Mouse (Mus musculus): ENCODE data around the gene Gal3st1. TPM values are rescaled to one million over a fixed set of nuclear protein-coding genes. Genes with fewer than 3 reads are reported as not detected.

Gene Gal3st1
- polyA plus RNA-seq, 1 experiment from 2014 or later = 3.3 TPM

DNA sequence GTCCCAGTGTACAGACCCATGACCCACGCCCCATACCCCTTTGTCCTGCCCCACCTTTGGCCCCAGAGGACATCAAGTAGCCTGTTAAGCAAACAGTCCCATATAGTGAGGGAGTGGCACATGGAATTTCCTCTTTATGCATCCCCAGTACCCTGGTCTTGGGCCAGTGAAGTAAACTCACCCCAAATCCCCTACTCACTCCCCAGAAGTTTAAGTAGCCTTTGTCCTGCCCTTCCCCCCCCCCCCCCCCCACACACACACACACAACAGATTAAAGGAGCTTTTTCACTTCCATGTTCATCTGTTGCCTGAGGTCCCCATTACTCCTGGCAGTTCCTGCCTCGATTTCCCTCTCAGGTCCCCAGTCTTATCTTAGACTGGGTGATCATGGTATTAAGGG, 39.9 kb downstream of the Gal3st1 start:
- ATAC-seq (ENCODE audit: low FRiP score) = no peak
- no peaks in the 10 kb centered on the region for H3K4me1 ChIP-seq
- H3K9ac ChIP-seq = no peak overlapping the region
- H3K9me3 ChIP-seq (replicated peaks) = no peaks in the 10 kb centered on the region
- no peak overlapping the region for H3K4me2 ChIP-seq (replicated peaks)
- no peak overlapping the region for H3K4me3 ChIP-seq
- H3K27me3 ChIP-seq = no peaks in the 10 kb centered on the region
- H3K36me3 ChIP-seq = no peaks in the 10 kb centered on the region
- no peak overlapping the region for H3K27ac ChIP-seq
- WGBS = 78% methylated on average over 2 of the region's 2 CpGs

DNA sequence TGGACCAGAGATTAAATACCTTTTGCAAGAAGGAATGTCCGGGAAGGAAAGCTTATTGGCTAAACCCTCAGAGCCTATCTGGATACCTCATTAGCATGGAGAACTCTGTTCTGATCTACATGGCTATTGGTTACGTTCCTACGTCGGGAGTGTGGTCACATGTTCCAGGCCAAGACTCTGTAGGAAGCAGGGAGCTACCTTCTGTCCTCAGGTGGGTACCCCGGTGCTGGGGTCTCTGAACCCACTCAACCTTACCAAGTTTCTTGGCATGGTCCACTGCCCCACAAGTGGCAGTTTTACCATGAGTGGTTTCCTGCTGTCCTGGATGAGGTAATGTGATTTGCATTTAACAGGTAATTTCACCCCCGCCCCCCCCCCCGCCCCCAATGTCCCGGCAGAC, 43.6 kb downstream of the Gal3st1 start:
- Histone ChIP-seq H3K27me3 (peaks cover 10% of the 10 kb centered on the region), H3K27ac (no peak overlapping the region), H3K4me2 (replicated peaks) (no peak overlapping the region), H3K4me1 (no peaks in the 10 kb centered on the region), H3K9me3 (replicated peaks) (no peaks in the 10 kb centered on the region), H3K36me3 (no peaks in the 10 kb centered on the region), H3K9ac (no peak overlapping the region), H3K4me3 (no peak overlapping the region)
- WGBS = 82% methylated on average over 8 of the region's 8 CpGs
- no peak for ATAC-seq (ENCODE audit: low FRiP score)

DNA sequence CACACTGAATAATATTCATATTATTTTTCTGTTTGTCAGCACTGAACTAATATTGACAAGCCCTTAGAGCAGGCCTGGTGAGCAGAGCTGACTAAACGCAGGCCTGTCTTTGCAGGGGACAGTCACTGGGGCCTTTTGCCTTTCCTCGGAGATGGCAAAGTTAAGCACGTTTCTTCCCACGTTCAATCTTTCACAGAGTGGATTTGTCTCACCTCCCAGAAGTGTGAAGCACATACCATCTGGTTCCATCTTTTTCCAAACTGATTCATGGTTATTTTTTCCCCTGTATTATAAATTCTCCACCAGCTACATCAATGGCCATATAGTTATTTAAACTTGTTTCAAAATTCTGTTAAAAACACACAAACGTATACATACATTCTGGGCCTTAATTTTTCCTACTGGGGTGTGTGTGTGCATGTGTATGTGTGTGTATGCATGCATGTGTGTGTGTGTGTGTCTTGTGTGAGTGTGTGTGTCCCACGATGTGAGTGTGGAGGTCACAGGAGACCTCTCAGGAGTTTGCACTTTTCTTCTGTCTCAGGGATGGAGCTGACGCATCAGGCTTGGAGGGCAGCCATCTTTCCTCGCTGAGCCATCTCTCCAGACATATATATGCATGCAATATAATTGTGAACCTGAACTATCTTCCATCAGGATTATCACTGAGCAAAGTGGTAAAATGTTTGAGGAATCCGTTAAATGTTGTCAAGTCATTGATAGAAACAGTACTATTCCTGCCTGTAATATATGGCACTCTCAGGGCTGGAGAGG, 44.3 kb downstream of the Gal3st1 start:
- no peak overlapping the region for H3K27ac ChIP-seq
- 79% methylated on average over 9 of the region's 9 CpGs for WGBS
- no peak overlapping the region for H3K4me3 ChIP-seq
- no peak overlapping the region for H3K9ac ChIP-seq
- H3K36me3 ChIP-seq = no peaks in the 10 kb centered on the region
- peaks cover 10% of the 10 kb centered on the region for H3K27me3 ChIP-seq
- no peak for ATAC-seq (ENCODE audit: low FRiP score)
- no peaks in the 10 kb centered on the region for H3K4me1 ChIP-seq
- H3K9me3 ChIP-seq (replicated peaks) = no peaks in the 10 kb centered on the region
- H3K4me2 ChIP-seq (replicated peaks) = no peak overlapping the region

DNA sequence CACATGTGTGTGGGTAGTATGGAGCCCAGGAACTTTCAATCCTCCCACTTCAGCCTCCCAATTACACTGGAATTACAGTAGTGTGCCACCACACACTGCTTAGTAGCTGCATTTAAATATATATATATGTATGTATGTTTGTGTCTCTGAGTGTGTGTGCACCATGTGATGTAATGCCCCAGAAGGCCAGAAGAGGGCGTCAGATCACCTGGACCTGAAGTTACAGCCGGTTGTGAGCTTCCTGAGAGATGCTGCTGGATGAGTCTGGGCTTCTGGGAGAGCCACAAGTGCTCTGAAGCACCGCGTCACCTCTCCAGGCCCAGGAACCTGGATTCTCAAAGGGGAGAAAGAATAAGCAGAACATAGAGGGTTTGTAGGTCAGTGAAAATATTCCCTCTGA, 45.9 kb downstream of the Gal3st1 start:
- Histone ChIP-seq H3K36me3 (no peaks in the 10 kb centered on the region), H3K27ac (no peak overlapping the region), H3K4me2 (replicated peaks) (no peak overlapping the region), H3K9me3 (replicated peaks) (no peaks in the 10 kb centered on the region), H3K27me3 (peaks cover 10% of the 10 kb centered on the region), H3K9ac (no peak overlapping the region), H3K4me1 (no peaks in the 10 kb centered on the region), H3K4me3 (no peak overlapping the region)
- WGBS = 72% methylated on average over 4 of the region's 4 CpGs
- ATAC-seq (ENCODE audit: low FRiP score) = no peak

DNA sequence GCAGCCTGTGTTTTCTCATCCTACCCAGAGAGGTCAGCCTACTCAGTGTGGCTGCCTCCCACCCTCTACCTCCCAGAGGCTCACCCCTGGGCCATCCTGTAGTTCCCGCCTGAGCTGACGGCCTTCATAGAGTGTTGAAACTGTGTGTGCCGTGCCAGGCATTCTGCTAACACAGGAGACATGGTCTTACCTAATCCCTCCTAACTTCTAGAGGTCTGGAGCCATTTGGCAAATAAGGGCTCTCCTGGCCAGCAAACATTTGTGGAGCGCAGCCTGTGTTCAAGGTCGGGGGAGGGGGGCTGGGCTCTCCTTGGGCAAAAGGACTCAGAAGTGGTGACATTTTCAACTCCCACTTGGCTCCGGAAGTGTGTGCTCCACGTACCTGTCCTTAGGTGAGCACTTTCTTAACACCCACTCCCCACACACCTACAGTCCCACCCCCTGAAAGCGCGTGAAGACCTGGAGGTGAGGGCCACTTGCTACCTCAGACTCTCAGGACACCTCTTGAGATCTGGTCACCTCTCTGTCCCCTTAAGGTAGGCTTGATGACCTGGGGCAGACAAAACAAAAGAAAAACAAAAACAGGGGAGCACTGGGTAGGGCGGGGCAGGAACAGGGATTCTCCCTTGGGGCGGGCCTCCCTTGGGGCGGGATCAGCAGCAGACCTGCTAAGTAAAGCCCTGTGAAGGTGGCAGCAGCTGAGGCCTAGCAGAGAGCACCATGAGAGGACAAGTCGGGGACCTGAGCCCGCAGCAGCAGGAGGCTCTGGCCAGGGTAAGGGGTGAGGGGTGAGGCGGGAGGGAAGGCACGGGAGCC, 47.9 kb downstream of the Gal3st1 start, which contains the start of gene Sec14l4:
Gene Sec14l4 (plus strand): TSS at position 337 of the 816 bp plus-strand sequence.
- Histone ChIP-seq H3K4me2 (replicated peaks) (no peak within 1 kb of the TSS), H3K4me1 (no peaks in the 10 kb centered on the region), H3K4me3 (no peak within 1 kb of the TSS), H3K27ac (no peak within 1 kb of the TSS), H3K9me3 (replicated peaks) (no peaks in the 10 kb centered on the region), H3K36me3 (no peaks in the 10 kb centered on the region), H3K27me3 (peaks cover 10% of the 10 kb centered on the region), H3K9ac (no peak within 1 kb of the TSS)
- WGBS = 37% methylated on average over 16 of the region's 16 CpGs
- no peak for ATAC-seq (ENCODE audit: low FRiP score)

DNA sequence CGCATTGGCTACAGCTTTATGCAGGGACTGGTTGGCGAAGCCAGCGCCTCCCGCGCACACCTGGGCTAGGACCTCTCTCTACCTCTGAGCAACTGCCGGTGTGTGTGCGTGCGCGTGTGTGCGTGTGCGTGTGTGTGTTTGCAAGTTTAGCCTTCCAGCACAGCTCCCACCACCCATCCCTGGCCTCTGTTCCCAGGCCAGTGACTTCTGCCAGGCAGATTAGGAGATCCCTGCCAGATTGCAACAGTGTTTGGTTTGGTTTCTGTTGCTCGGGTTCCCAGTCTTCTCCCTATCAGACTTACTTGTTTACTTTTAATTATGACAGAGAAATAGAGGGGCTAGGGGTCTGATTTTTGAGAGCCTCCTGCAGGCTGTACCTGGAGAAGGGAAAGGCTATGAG, 48.5 kb downstream of the Gal3st1 start:
- H3K4me3 ChIP-seq = no peak overlapping the region
- no peaks in the 10 kb centered on the region for H3K9me3 ChIP-seq (replicated peaks)
- H3K27ac ChIP-seq = no peak overlapping the region
- no peak overlapping the region for H3K4me2 ChIP-seq (replicated peaks)
- H3K36me3 ChIP-seq = no peaks in the 10 kb centered on the region
- 39% methylated on average over 9 of the region's 12 CpGs for WGBS
- H3K9ac ChIP-seq = no peak overlapping the region
- no peak for ATAC-seq (ENCODE audit: low FRiP score)
- peaks cover 10% of the 10 kb centered on the region for H3K27me3 ChIP-seq
- no peaks in the 10 kb centered on the region for H3K4me1 ChIP-seq

DNA sequence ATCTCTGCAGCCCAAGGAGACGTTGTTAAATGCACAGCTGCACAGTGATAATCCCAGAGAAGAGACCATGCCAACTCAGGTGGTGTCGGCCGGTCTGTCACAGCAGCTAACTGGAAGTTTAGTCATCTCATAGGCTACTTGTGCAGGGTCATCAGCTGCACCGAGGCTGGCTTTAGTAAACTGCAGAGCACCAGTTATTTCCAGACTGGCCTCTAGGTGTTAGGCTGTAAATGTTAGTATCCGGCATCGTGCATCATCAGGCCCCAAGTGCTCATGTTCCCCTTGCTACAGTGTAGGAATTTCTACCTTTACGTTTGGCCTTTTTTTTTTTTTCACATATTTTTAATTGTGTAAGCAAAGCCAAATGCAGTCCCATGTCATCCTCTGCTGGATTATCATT, 50.0 kb downstream of the Gal3st1 start:
- H3K9me3 ChIP-seq (replicated peaks) = no peaks in the 10 kb centered on the region
- ATAC-seq (ENCODE audit: low FRiP score) = no peak
- 81% methylated on average over 7 of the region's 7 CpGs for WGBS
- no peak overlapping the region for H3K4me3 ChIP-seq
- peaks cover 10% of the 10 kb centered on the region for H3K27me3 ChIP-seq
- H3K36me3 ChIP-seq = no peaks in the 10 kb centered on the region
- no peak overlapping the region for H3K9ac ChIP-seq
- H3K27ac ChIP-seq = no peak overlapping the region
- no peak overlapping the region for H3K4me2 ChIP-seq (replicated peaks)
- H3K4me1 ChIP-seq = no peaks in the 10 kb centered on the region

DNA sequence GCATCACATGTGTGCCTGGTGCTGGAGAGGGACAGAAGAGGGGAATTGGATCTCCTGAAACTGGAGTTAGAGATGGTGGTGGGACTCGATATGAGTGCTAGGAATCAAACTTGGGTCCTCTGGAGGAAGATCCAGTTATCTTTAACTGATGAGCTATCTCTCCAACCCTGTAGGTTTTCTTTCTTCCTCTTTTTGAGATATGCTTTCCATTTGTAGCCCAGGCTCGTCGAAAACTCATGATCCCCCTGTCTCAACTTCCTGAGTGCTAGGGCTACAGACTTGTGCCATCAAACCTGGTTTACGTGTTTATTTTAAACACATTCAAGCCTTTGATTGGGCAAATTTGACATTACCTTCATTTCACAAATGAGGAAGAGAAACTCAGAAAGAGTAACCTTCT, 50.7 kb downstream of the Gal3st1 start:
- no peak overlapping the region for H3K27ac ChIP-seq
- ATAC-seq (ENCODE audit: low FRiP score) = no peak
- no peak overlapping the region for H3K9ac ChIP-seq
- no peak overlapping the region for H3K4me2 ChIP-seq (replicated peaks)
- WGBS = 90% methylated on average over 4 of the region's 4 CpGs
- H3K4me3 ChIP-seq = no peak overlapping the region
- peaks cover 10% of the 10 kb centered on the region for H3K27me3 ChIP-seq
- H3K36me3 ChIP-seq = no peaks in the 10 kb centered on the region
- H3K9me3 ChIP-seq (replicated peaks) = no peaks in the 10 kb centered on the region
- H3K4me1 ChIP-seq = no peaks in the 10 kb centered on the region

DNA sequence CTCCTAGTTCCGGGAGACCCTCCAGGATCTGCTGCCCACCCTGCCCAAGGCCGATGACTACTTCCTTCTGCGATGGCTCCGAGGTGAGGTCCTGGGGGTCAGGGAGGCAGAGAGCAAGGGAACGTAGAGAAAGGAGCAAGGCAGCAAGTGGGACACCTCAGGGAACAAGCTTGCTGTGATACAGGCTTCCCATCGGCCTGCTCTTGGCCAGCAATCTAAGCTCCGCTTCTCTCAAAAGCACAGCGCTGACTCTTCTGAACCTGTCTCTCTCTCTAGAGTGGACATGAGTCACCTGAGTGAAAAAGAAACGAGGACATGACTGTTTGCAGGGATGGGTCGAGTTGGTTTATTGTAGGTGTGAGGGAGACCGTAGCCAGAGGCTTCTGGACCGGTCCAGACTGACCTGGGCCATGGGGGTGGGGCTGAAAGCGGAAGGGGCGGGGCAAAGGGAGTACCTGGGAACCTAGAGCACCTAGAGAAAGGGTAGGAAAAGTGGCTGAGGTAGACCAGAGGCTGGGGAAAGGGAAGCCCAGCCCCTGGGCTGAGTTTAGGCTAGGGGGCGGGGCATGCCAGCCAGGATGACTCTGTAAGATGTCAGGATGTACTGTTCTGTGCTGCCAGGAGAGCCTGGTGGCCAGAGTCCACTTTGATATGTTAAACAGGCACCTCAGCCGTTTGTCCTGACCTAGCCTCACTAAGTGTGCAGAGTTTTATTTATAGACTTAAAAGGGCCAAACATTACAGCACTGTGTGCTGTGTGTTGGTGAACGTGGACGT, 51.9 kb downstream of the Gal3st1 start:
- peaks cover 10% of the 10 kb centered on the region for H3K27me3 ChIP-seq
- no peak overlapping the region for H3K27ac ChIP-seq
- H3K4me3 ChIP-seq = no peak overlapping the region
- no peaks in the 10 kb centered on the region for H3K36me3 ChIP-seq
- H3K9me3 ChIP-seq (replicated peaks) = no peaks in the 10 kb centered on the region
- no peak for ATAC-seq (ENCODE audit: low FRiP score)
- no peaks in the 10 kb centered on the region for H3K4me1 ChIP-seq
- H3K9ac ChIP-seq = no peak overlapping the region
- no peak overlapping the region for H3K4me2 ChIP-seq (replicated peaks)
- WGBS = 71% methylated on average over 18 of the region's 18 CpGs

DNA sequence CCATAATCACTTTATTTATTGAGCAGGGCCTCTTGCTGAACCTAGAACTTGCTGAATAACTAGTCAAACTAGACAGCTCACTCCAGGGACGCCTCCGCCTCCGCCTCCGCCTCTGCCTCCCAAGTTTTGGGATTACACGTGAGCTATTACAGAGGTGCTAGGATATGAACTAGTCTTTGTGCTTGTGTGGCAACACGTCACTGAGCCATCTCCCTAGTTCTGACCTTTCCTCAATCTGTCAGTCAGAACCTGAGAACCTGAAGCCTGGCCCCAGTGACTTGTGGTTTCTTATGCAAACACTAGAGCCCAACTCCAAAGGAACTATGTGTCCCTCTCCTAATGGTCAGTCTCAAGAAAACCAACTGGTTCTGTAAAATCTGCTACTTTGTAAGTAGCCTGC, 52.5 kb downstream of the Gal3st1 start:
- no peak overlapping the region for H3K27ac ChIP-seq
- H3K4me3 ChIP-seq = no peak overlapping the region
- no peak overlapping the region for H3K4me2 ChIP-seq (replicated peaks)
- 91% methylated on average over 6 of the region's 6 CpGs for WGBS
- H3K36me3 ChIP-seq = no peaks in the 10 kb centered on the region
- ATAC-seq (ENCODE audit: low FRiP score) = no peak
- H3K4me1 ChIP-seq = no peaks in the 10 kb centered on the region
- H3K9ac ChIP-seq = no peak overlapping the region
- H3K9me3 ChIP-seq (replicated peaks) = no peaks in the 10 kb centered on the region
- H3K27me3 ChIP-seq = peaks cover 10% of the 10 kb centered on the region

DNA sequence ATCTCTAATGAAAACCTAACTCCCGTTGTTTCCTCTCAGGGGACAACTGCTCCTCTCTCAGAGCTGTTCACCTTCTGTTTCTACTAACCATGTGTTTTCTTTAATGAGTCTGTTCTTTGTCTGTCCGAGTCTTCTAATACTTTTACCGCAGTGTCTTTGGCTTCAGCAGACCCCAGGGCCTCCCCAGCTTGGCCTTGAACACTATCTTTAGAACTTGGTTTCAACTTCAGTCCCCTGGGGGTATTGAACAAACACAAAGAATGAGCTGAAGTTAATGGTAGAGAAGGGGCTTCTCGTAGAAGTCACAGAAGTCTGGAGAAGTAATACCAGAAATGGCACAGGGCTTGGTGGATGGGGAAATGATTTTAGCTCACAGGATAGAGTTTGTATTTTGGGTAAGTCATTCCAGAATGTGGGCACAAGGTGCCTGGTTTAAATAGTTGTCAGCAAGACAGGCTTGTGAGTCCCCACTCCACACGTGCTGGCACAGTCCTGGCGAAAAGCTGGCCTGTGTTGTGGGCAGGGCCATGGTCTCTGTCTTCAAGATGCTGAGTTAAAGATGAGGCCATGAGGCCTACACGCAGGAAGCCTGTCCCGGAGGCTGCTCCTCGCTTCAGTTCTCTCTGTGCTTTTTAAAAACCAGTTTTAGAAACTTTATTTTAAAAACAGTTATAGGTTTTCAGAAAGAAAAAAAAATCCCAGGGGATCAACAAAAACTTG, 53.1 kb downstream of the Gal3st1 start:
- Histone ChIP-seq H3K4me3 (no peak overlapping the region), H3K4me1 (no peaks in the 10 kb centered on the region), H3K27me3 (peaks cover 4% of the 10 kb centered on the region), H3K36me3 (no peaks in the 10 kb centered on the region), H3K9ac (no peak overlapping the region), H3K9me3 (replicated peaks) (no peaks in the 10 kb centered on the region), H3K4me2 (replicated peaks) (no peak overlapping the region), H3K27ac (no peak overlapping the region)
- 75% methylated on average over 9 of the region's 9 CpGs for WGBS
- ATAC-seq (ENCODE audit: low FRiP score) = no peak

DNA sequence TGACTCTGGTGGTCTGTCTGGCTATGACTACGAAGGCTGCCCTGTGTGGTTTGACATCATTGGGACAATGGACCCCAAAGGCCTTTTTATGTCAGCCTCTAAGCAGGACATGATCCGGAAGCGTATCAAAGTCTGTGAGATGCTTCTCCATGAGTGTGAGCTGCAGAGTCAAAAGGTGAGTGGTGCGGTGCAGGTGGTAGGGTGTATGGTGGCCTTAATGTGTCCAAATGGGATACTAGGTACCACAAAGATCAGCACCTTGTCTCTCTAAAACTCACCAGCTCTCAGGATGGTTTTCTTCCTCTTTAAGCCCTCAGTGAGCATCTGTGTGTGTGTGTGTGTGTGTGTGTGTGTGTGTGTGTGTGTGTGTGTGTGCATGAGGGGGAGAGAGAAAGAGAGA, 56.5 kb downstream of the Gal3st1 start:
- no peak overlapping the region for H3K4me3 ChIP-seq
- no peaks in the 10 kb centered on the region for H3K4me1 ChIP-seq
- WGBS = 95% methylated on average over 4 of the region's 4 CpGs
- no peak overlapping the region for H3K27ac ChIP-seq
- no peaks in the 10 kb centered on the region for H3K27me3 ChIP-seq
- no peaks in the 10 kb centered on the region for H3K36me3 ChIP-seq
- no peak overlapping the region for H3K4me2 ChIP-seq (replicated peaks)
- no peak overlapping the region for H3K9ac ChIP-seq
- no peak for ATAC-seq (ENCODE audit: low FRiP score)
- H3K9me3 ChIP-seq (replicated peaks) = no peaks in the 10 kb centered on the region

Measured in hindbrain, embryonic 12.5 days (tissue).